Mouse (Mus musculus) urinary bladder, postnatal 0 days (tissue): ENCODE results near the gene B4galt3. TPM values are rescaled to one million over a fixed set of nuclear protein-coding genes. Genes with fewer than 3 reads are reported as not detected.

Experiments used
- polyA plus RNA-seq: library from polyadenylated mRNA; unstranded; fragments of >200 nt; fragmentation: Nextera tagmentation; extraction: Ambion mirVana; gene quantifications from 2 replicates; pipeline ENCODE4 v1.2.1, GENCODE M21; 2015

The B4galt3 gene
- polyA plus RNA-seq: 41.8 and 42.3 TPM in 2 replicates

DNA sequence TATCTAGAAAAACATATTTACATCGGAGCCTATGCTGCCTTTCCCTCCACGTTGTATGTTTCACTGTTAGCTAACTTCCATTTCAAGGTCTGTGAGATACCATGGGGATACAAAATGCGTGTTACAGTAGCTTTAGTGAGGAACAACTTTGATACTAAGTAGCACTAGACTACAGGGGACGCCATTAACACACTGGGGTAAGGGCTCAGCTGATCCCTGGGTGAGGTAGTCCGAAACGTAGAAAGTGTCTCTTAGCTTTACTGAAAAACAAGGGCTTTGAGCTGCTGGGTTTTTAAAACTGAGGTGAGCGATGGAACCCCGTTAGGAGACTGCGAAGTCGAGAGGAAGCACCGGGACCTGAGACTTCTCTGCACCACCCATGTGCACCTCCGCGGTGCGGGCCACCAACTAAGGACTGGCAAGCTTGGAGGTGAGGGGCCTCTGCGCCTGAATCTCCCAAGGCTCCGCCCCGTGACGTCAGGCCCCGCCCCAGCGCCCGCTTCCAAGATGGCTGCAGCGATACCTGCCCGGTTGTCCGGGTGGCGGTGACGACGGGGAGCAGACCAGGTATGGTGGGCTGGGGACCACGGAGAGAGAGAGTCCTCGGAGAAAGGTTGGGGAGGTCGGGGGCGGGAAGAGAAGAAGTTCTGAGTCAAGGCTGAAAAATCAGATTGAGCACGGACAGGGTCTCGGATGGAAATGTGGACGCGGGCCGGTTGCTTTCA is at the start of gene B4galt3:
TSS of gene B4galt3 (plus strand) at position 481 of the 725 bp plus-strand sequence.

DNA sequence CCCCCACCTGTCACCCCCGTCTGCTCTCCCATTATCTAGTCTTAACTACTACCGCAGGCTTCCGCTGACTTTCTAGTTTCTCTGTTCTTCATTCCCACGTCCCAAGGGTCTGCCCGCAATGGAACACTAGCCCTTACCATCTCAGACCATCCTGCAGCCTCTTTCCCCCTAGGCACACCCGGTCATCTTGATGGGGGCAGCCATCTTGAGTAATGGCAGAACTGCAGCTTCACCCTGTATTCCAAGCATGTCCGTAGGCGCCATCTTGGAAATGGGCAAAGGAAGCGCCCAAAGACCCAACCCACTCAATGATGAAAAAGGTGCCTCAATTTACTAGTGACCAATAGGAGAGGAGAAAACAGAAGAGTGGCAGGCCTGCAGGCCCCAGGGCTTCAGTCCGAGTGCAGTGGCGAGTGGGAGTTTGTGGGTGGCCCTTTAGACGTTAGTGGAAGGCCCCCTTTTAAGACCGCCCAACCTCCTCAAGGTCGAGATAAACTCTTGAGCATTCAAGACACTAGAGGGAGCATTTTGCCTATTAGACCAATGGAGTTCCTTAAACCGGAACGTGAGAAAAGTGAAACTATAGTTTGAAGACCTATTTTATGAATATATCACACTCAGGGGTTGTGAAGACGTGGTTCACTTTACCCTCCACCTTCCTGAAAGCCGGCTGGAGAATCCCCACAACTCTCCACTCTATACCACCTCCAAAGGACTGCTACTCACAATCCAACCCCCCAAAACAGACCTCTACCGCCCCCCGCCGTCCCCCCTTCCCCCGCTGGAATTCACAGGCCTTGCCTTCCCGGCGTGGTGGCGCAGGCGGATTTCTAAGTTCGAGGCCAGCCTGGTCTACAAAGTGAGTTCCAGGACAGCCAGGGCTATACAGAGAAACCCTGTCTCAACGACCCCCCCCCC is 47.6 kb upstream of the B4galt3 start, which contains the start of gene Tomm40l:
TSS of gene Tomm40l (minus strand) at position 277 of the 918 bp plus-strand sequence.

DNA sequence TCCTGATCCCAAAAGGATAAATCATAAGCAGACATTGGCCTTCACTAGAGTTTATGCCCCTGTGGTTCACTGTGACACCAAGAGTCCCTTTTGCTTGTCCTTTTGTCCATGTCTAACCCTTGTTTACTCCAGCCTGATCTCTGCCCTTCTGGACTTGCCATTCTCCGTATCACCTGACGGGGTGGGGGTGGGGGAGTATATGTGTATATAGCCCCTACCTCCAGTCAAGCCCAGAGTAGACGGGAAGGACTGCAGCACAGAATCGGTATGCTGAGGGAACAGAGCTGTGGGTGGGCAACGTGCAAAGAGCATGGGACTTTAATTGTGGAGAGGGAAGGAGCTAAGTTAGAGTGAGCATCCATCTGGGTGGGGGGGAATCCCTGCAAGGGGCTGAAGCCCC is 45.3 kb upstream of the B4galt3 start, which contains the start of gene Apoa2:
TSS of gene Apoa2 (plus strand) at position 198 of the 400 bp plus-strand sequence.

DNA sequence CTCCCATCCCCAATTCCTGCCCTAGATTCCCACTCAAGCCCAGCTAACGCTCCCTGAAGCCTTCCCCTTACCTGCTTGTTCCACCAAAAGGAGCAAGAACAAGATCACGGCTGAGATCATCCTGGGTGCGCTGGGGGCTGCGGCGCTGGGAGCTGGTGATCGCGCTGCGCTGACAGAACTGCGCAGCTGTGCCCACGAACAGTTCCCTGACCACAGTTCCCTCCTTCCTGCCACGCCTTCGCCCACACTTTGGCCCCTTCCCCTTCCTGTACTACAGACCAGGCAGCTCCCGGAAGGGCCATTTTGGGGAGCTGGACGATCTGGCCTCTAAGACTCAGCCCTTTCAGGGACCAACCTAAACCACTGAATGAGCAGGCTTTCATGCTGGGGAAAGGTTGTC is 36.0 kb upstream of the B4galt3 start, which contains the start of gene Fcer1g:
TSS of gene Fcer1g (minus strand) at position 240 of the 400 bp plus-strand sequence.

DNA sequence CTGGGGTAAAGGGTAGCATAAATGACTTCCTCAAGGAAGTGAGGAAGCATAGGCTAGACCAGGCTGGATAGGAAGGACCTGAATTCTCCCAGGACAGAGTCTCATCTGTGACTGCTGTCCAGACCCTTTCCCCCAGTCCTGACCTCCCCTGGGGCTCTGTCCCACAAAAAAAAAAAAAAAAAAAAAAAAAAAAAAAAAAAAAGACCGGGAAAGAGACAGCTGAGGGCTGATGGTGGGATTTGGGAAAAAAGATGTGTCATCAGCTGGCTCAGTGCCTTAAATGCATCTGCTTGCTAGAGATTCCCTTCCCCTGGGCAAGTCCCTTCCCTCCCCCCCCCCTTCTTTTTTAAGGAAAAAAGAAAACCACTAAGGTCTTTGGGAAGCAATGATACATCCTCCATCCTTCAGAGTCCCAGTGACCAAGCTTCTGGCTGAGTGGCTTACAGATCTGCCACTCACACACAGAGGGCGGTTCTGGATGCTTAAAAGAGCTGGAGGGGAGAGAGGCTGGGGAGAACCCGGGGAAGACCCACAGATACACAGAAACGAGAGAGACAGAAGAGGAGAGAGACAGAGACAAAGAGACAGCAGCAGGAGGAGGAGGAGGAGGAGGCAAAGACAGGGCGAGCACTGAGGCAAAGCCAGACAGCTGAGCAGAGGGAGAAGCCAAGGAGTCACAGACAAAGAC is 20.1 kb upstream of the B4galt3 start, which contains the start of gene Adamts4:
TSS of gene Adamts4 (plus strand) at position 509 of the 688 bp plus-strand sequence.

DNA sequence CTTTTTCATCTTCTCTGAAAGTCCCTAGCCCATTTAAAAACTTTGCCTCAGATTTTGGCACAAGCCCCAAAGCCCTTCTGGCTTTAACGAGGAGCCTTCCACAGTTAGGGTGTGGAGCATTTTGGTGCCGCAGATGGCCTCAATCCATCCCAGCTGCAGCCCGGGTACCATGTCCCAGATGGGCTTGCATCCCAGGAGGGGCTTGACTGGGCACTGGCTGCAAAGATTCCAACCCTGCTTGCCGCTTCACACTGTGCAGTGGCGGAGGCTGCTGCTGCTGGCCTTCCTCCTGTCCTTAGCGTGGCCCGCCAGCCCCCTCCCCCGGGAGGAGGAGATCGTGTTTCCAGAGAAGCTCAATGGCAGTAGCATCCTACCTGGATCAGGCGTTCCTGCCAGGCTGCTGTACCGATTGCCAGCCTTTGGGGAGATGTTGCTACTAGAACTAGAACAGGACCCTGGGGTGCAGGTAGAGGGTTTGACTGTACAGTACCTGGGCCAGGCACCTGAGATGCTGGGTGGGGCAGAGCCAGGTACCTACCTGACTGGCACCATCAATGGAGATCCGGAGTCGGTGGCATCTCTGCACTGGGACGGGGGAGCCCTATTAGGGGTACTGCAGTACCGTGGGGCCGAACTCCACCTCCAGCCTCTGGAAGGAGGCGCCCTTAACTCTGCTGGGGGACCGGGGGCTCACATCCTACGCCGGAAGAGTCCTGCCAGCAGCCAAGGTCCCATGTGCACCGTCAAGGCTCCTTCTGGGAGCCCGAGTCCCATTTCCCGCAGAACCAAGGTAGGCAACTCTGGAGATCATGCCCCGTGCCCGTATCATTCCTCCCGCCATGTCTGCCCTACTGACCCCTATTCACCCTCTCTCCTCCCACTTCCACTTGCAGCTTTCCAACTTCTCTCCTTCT is 19.2 kb upstream of the B4galt3 start, which contains the start of gene Ndufs2:
TSS of gene Ndufs2 (minus strand) at position 709 of the 914 bp plus-strand sequence.

DNA sequence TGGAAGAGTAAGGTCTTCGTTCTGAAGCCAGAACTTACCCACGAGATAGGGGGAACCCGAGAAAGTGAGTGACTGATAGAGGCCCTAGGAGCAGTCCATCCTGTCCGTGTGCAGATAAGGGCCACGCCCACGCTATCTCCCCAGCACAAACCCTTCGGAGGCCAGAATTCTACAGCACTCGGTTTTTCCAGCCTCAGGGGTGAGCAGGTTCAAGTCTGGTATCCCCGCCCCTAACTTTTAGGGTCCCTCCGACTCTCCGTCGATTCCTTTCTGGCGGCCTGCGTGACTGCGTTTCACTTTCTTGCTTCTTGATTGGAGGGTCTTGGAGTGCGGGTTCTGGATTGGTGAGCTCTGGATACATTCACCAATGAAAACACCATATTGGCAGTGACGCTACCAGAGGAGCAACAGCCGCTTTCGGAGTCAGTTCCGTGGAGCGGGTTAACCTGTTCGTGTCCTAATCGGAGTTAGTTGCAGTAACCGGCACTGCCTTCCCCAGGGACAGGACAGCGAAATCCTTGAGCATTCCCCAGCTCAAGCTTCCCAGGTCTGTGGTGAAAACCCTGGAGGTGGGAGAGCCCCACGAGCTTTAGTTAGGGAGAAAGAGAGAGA is 10.9 kb downstream of the B4galt3 start, which contains the start of gene Ppox:
TSS of gene Ppox (minus strand) at position 271 of the 612 bp plus-strand sequence.

DNA sequence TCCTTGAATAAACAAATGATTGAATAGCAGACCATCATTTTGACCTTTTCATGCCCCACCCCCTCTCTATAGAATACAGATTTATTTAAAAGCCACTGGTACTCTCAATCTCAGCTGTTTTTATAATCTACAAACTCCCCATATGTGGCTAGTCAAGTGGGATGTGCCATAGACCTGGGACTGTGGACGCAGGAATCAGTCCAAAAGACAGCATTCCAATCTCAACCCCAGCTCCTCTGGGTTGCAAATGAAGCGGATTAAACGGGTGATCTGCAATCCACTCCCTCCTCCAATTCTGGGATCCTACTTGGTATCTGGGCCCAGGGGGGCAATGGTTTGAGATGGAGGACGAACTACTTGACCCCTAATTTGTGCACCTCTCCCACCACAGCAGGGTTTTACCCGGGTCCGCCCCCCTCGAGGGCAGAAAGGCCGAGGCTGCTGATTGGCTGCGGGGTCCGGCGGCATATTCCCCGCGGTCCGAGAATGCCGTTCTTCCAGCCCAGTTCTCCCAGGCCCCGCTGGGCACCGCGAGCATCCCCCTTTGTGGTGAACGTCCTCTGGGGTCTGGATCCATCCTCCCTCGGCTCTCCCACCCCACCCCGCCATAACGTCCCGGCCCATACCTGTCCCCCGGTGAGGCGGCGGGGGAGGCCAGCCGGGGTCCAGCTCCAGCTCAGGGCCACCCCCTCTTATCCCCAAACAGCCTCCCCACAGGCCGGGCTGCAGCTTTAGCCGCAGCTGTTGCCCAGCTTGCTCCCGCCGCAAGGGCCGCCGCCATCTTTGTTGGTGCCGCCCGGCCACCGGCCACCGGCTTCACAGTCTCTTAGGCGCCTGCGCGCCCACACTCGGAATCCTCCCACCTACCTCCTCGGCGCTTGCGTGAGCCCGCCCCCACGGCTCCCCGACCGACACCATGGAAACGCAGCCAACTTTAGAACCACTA is 17.3 kb downstream of the B4galt3 start, which contains the start of gene Usp21:
TSS of gene Usp21 (minus strand) at position 856 of the 946 bp plus-strand sequence.

DNA sequence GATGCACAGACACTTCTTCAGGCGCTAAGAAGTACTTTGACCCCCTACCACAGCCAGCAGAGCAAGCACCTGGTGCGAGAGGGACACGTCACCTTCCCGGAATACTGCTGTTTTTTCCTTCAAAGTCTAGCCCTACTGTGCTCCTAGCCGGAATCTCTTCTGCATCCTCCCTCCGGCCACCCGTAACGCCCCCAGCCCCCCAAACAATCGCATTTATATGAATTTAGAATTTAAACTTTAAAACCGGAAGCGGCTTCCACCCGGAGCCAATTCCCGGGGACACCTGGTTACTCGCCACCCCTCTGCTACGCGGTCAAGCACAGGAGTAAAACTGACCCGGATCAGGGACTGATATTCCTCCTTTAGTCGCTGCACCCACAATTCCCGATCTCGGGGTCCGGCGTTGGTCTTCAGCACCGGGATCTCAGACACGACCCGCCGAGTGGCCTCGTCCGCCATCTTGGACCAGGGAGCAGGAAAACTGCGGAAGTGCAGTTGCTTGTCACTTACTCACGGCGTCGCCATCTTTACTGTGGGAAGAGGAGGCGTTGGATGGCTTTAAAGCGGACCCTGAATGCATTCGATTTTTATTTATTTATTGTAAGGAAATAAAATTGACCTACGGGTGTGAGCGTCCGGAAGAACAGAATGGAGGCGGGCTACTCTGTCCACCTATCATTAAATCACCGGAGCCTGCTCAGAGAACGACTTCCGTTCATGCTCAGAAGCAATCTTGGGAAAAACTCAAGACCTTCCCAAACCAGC is 24.4 kb downstream of the B4galt3 start, which contains the start of gene Ufc1:
TSS of gene Ufc1 (minus strand) at position 727 of the 765 bp plus-strand sequence.

Other genes starting within 250 kb of the B4galt3 start
- gene Fcgr3, start 205.4 kb upstream of the B4galt3 start, polyA plus RNA-seq: 37.7 and 90.2 TPM in 2 replicates
- gene Cfap126, start 156.4 kb upstream of the B4galt3 start, polyA plus RNA-seq: 1.4 and 1.5 TPM in 2 replicates
- 266 and 286 TPM in 2 replicates for gene Sdhc, start 119.7 kb upstream of the B4galt3 start, polyA plus RNA-seq
- 1.6 and 1.7 TPM in 2 replicates for gene Mpz, start 119.6 kb upstream of the B4galt3 start, polyA plus RNA-seq
- 246 and 265 TPM in 2 replicates for gene Pcp4l1, start 74.1 kb upstream of the B4galt3 start, polyA plus RNA-seq
- 0.15 and 0.28 TPM in 2 replicates for gene Nr1i3, start 56.4 kb upstream of the B4galt3 start, polyA plus RNA-seq
- gene Tomm40l, start 47.8 kb upstream of the B4galt3 start, polyA plus RNA-seq: 24.1 and 24.4 TPM in 2 replicates
- 4.0 and 20.3 TPM in 2 replicates for gene Apoa2, start 45.3 kb upstream of the B4galt3 start, polyA plus RNA-seq
- gene Fcer1g, start 36.0 kb upstream of the B4galt3 start, polyA plus RNA-seq: 66.5 and 150 TPM in 2 replicates
- 4.6 and 5.8 TPM in 2 replicates for gene Adamts4, start 19.9 kb upstream of the B4galt3 start, polyA plus RNA-seq
- 196 and 216 TPM in 2 replicates for gene Ndufs2, start 18.9 kb upstream of the B4galt3 start, polyA plus RNA-seq
- 23.1 and 24.7 TPM in 2 replicates for gene Ppox, start 10.9 kb downstream of the B4galt3 start, polyA plus RNA-seq
- gene Usp21, start 17.7 kb downstream of the B4galt3 start, polyA plus RNA-seq: 29.3 and 30.5 TPM in 2 replicates
- 69.1 and 82.7 TPM in 2 replicates for gene Ufc1, start 24.7 kb downstream of the B4galt3 start, polyA plus RNA-seq
- gene Dedd, start 58.8 kb downstream of the B4galt3 start, polyA plus RNA-seq: 34.0 and 36.6 TPM in 2 replicates
- 31.4 and 33.0 TPM in 2 replicates for gene Nit1, start 75.3 kb downstream of the B4galt3 start, polyA plus RNA-seq
- gene Pfdn2, start 75.3 kb downstream of the B4galt3 start, polyA plus RNA-seq: 62.2 and 64.8 TPM in 2 replicates
- gene Klhdc9, start 90.5 kb downstream of the B4galt3 start, polyA plus RNA-seq: 1.1 and 1.5 TPM in 2 replicates
- 22.4 and 24.1 TPM in 2 replicates for gene Nectin4, start 99.8 kb downstream of the B4galt3 start, polyA plus RNA-seq
- gene Arhgap30, start 118.6 kb downstream of the B4galt3 start, polyA plus RNA-seq: 2.1 and 4.7 TPM in 2 replicates
- gene Usf1, start 141.0 kb downstream of the B4galt3 start, polyA plus RNA-seq: 32.1 and 33.4 TPM in 2 replicates
- gene Tstd1, start 148.5 kb downstream of the B4galt3 start, polyA plus RNA-seq: 16.8 and 21.2 TPM in 2 replicates
- 84.3 and 90.0 TPM in 2 replicates for gene F11r, start 167.2 kb downstream of the B4galt3 start, polyA plus RNA-seq
- gene Alyref2, start 233.2 kb downstream of the B4galt3 start, polyA plus RNA-seq: 9.6 and 10.3 TPM in 2 replicates